Mouse (Mus musculus): Measurements from ENCODE around the gene Fyco1. TPM values are rescaled to one million over a fixed set of nuclear protein-coding genes. Genes with fewer than 3 reads are reported as not detected.

The Fyco1 gene
- polyA plus RNA-seq, 2 experiments, result 1.6 to 2.1 TPM

- DNase-seq (ENCODE audit: low read depth in 3 of 3, low spot score in 3 of 3) (no peak), ATAC-seq (ENCODE audit: insufficient read depth) (no peak)
- H3K9me3 ChIP-seq (ENCODE audit: control insufficient read depth, low read length), result no peaks in the 10 kb centered on the region
- 78% methylated on average over 3 of the region's 3 CpGs for WGBS (ENCODE audit: insufficient replicate concordance)
- no peak overlapping the region for H3K27ac ChIP-seq
- TF ChIP-seq CTCF (IDR thresholded peaks at IDR 0.05; ENCODE audit: low read depth) (no peak), EP300 (IDR thresholded peaks at IDR 0.05; ENCODE audit: low read depth) (no peak)
- H3K36me3 ChIP-seq (replicated peaks; ENCODE audit: control insufficient read depth, insufficient read depth, low read depth), result peaks cover 16% of the 10 kb centered on the region
- H3K27me3 ChIP-seq (ENCODE audit: control insufficient read depth, insufficient read depth, low read length), result no peaks in the 10 kb centered on the region
- H3K4me2 ChIP-seq (ENCODE audit: low read depth), result no peak overlapping the region
- H3K4me1 ChIP-seq (replicated peaks; ENCODE audit: control insufficient read depth in 2 of 2, insufficient read depth in 2 of 2, low read length in 1 of 2), result no peaks in the 10 kb centered on the region
- H3K4me3 ChIP-seq (ENCODE audit: insufficient read depth in 1 of 2, low read depth in 2 of 2, low read length in 2 of 2), result no peak overlapping the region
- no peak overlapping the region for H3K9ac ChIP-seq (replicated peaks)
These were observed 15.8 kb downstream of the Fyco1 start for GRCm38 (mm10) chr9:123835851-123836250.

- no peak for DNase-seq (ENCODE audit: low read depth in 3 of 3, low spot score in 3 of 3)
- Histone ChIP-seq H3K27me3 (ENCODE audit: control insufficient read depth, insufficient read depth, low read length) (no peaks in the 10 kb centered on the region), H3K4me1 (replicated peaks; ENCODE audit: control insufficient read depth in 2 of 2, insufficient read depth in 2 of 2, low read length in 1 of 2) (no peaks in the 10 kb centered on the region), H3K27ac (no peak overlapping the region), H3K4me2 (ENCODE audit: low read depth) (no peak overlapping the region), H3K36me3 (replicated peaks; ENCODE audit: control insufficient read depth, insufficient read depth, low read depth) (peaks cover 4% of the 10 kb centered on the region), H3K4me3 (ENCODE audit: insufficient read depth in 1 of 2, low read depth in 2 of 2, low read length in 2 of 2) (no peak overlapping the region), H3K9ac (replicated peaks) (no peak overlapping the region), H3K9me3 (ENCODE audit: control insufficient read depth, low read length) (no peaks in the 10 kb centered on the region)
- TF ChIP-seq EP300 (IDR thresholded peaks at IDR 0.05; ENCODE audit: low read depth) (no peak), CTCF (IDR thresholded peaks at IDR 0.05; ENCODE audit: low read depth) (no peak)
- WGBS (ENCODE audit: insufficient replicate concordance), result 78% methylated on average over 4 of the region's 4 CpGs
- ATAC-seq (ENCODE audit: insufficient read depth), result no peak
These were observed 22.8 kb downstream of the Fyco1 start for GRCm38 (mm10) chr9:123828916-123829315.

- Histone ChIP-seq H3K27me3 (ENCODE audit: control insufficient read depth, insufficient read depth, low read length) (no peaks in the 10 kb centered on the region), H3K27ac (no peak overlapping the region), H3K4me3 (ENCODE audit: insufficient read depth in 1 of 2, low read depth in 2 of 2, low read length in 2 of 2) (no peak overlapping the region), H3K4me2 (ENCODE audit: low read depth) (no peak overlapping the region), H3K9me3 (ENCODE audit: control insufficient read depth, low read length) (no peaks in the 10 kb centered on the region), H3K36me3 (replicated peaks; ENCODE audit: control insufficient read depth, insufficient read depth, low read depth) (peaks cover 15% of the 10 kb centered on the region), H3K4me1 (replicated peaks; ENCODE audit: control insufficient read depth in 2 of 2, insufficient read depth in 2 of 2, low read length in 1 of 2) (no peaks in the 10 kb centered on the region), H3K9ac (replicated peaks) (no peak overlapping the region)
- DNase-seq (ENCODE audit: low read depth in 3 of 3, low spot score in 3 of 3) (no peak), ATAC-seq (ENCODE audit: insufficient read depth) (no peak)
- TF ChIP-seq EP300 (IDR thresholded peaks at IDR 0.05; ENCODE audit: low read depth) (no peak), CTCF (IDR thresholded peaks at IDR 0.05; ENCODE audit: low read depth) (no peak)
- WGBS (ENCODE audit: insufficient replicate concordance), result 79% methylated on average over 3 of the region's 3 CpGs
These were observed 25.1 kb downstream of the Fyco1 start for GRCm38 (mm10) chr9:123826631-123827030.

- TF ChIP-seq CTCF (IDR thresholded peaks at IDR 0.05; ENCODE audit: low read depth) (no peak), EP300 (IDR thresholded peaks at IDR 0.05; ENCODE audit: low read depth) (no peak)
- 65% methylated on average over 2 of the region's 2 CpGs for WGBS (ENCODE audit: insufficient replicate concordance)
- H3K36me3 ChIP-seq (replicated peaks; ENCODE audit: control insufficient read depth, insufficient read depth, low read depth), result peaks cover 18% of the 10 kb centered on the region
- H3K9me3 ChIP-seq (ENCODE audit: control insufficient read depth, low read length), result no peaks in the 10 kb centered on the region
- ATAC-seq (ENCODE audit: insufficient read depth) (no peak), DNase-seq (ENCODE audit: low read depth in 3 of 3, low spot score in 3 of 3) (no peak)
- H3K4me1 ChIP-seq (replicated peaks; ENCODE audit: control insufficient read depth in 2 of 2, insufficient read depth in 2 of 2, low read length in 1 of 2), result no peaks in the 10 kb centered on the region
- H3K27me3 ChIP-seq (ENCODE audit: control insufficient read depth, insufficient read depth, low read length), result no peaks in the 10 kb centered on the region
- no peak overlapping the region for H3K4me2 ChIP-seq (ENCODE audit: low read depth)
- H3K9ac ChIP-seq (replicated peaks), result no peak overlapping the region
- no peak overlapping the region for H3K4me3 ChIP-seq (ENCODE audit: insufficient read depth in 1 of 2, low read depth in 2 of 2, low read length in 2 of 2)
- H3K27ac ChIP-seq, result no peak overlapping the region
These were observed 33.1 kb downstream of the Fyco1 start for GRCm38 (mm10) chr9:123818601-123819000.

GRCm38 (mm10) chr9:123815996-123816395 is 35.7 kb downstream of the Fyco1 start:
- Histone ChIP-seq H3K27me3 (ENCODE audit: control insufficient read depth, insufficient read depth, low read length) (no peaks in the 10 kb centered on the region), H3K36me3 (replicated peaks; ENCODE audit: control insufficient read depth, insufficient read depth, low read depth) (peaks cover 10% of the 10 kb centered on the region), H3K4me1 (replicated peaks; ENCODE audit: control insufficient read depth in 2 of 2, insufficient read depth in 2 of 2, low read length in 1 of 2) (no peaks in the 10 kb centered on the region), H3K27ac (no peak overlapping the region), H3K9me3 (ENCODE audit: control insufficient read depth, low read length) (no peaks in the 10 kb centered on the region), H3K4me2 (ENCODE audit: low read depth) (no peak overlapping the region), H3K4me3 (ENCODE audit: insufficient read depth in 1 of 2, low read depth in 2 of 2, low read length in 2 of 2) (no peak overlapping the region), H3K9ac (replicated peaks) (no peak overlapping the region)
- ATAC-seq (ENCODE audit: insufficient read depth), result no peak
- DNase-seq (ENCODE audit: low read depth in 3 of 3, low spot score in 3 of 3), result no peak
- TF ChIP-seq EP300 (IDR thresholded peaks at IDR 0.05; ENCODE audit: low read depth), result no peak
- TF ChIP-seq CTCF (IDR thresholded peaks at IDR 0.05; ENCODE audit: low read depth), result no peak
- 56% methylated on average over 1 of the region's 1 CpGs for WGBS (ENCODE audit: insufficient replicate concordance)
